Mouse (Mus musculus) G1E (cell line): Measurements from ENCODE around the gene Actb.

Experiments
- CTCF ChIP-seq: IDR thresholded peaks from 2 replicates; pipeline ENCODE4 v1.5.1; 2012; ENCODE audit warnings: low read depth, low read length, inconsistent platforms, mixed read lengths
- GATA1 ChIP-seq: IDR thresholded peaks from 2 replicates; pipeline ENCODE4 v1.6.1; 2012; ENCODE audit warnings: borderline replicate concordance, low read length, inconsistent platforms, mixed read lengths
- POLR2AphosphoS5 ChIP-seq: IDR thresholded peaks from 2 replicates; pipeline ENCODE4 v1.6.1; 2012; ENCODE audit warnings: low read depth, low read length, inconsistent platforms; ENCODE audit not compliant: insufficient replicate concordance
- TAL1 ChIP-seq: conservative IDR thresholded peaks from 2 replicates; pipeline ENCODE4 v1.6.1; 2012; ENCODE audit warnings: low read depth, low read length, inconsistent platforms, mixed read lengths

DNA sequence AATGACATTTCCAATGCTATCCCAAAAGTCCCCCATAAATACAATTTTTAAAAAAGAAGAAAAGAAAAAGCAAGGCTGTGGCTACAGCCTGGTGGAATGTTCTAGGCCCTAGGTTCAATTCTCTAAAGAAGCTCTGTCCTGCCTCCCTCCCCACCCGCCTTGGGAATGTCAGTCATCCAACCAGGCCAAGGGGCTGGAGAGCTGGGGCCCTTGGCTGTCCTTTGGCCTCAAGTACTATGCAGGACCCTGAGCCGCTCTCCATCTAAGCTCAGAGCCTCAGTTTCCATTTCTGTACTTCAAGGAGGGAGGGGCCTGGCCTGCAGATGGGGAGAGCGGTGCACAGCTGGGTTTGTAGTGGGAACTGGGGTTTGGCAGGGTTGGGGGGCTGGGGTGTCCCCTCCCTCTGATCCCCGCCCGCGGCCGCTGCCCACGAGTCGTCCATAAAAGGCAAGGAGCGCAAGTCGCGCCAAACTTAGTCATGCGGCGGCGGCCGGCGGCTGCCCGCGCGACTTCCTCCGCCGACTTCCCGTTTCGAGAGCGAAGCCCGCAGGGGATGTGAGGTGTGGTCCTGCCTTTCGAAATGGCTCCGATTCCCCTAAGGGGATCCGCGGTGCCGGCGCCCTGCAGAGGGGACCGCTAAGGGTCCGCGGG, 22.3 kb upstream of the Actb start:
- TF ChIP-seq CTCF (no peak), GATA1 (no peak), POLR2AphosphoS5 (no peak), TAL1 (no peak)
